Mouse (Mus musculus): ENCODE results near the gene Mpv17l2.
A peak's percentile ranks its signal among the peaks of the same experiment; 100 is the strongest.

The Mpv17l2 gene

GRCm38 (mm10) chr8:70723486-70724210, 37.1 kb downstream of the Mpv17l2 start, which contains the start of gene Pde4c:
Pde4c (plus strand) TSS chr8:70723720.
- DNase-seq (ENCODE audit: low spot score in 2 of 2) = no peak

GRCm38 (mm10) chr8:70721601-70722000, 39.1 kb downstream of the Mpv17l2 start:
- DNase-seq (ENCODE audit: low spot score in 2 of 2) = no peak

GRCm38 (mm10) chr8:70720739-70721138, 40.0 kb downstream of the Mpv17l2 start:
- peak in 1 of 2 experiments; percentile 55 for DNase-seq (ENCODE audit: low spot score in 2 of 2)

GRCm38 (mm10) chr8:70719796-70720270, 40.9 kb downstream of the Mpv17l2 start:
- no peak for DNase-seq (ENCODE audit: low spot score in 2 of 2)

- no peak for DNase-seq (ENCODE audit: low spot score in 2 of 2)
Observed at GRCm38 (mm10) chr8:70718297-70718696, 42.4 kb downstream of the Mpv17l2 start, which contains the start of gene Gm3336. Gm3336 (plus strand) TSS chr8:70718543.

- DNase-seq (ENCODE audit: low spot score in 2 of 2) = no peak
Observed at GRCm38 (mm10) chr8:70716521-70717400, 44.0 kb downstream of the Mpv17l2 start.

- DNase-seq (ENCODE audit: low spot score in 2 of 2) = no peak
Observed at GRCm38 (mm10) chr8:70715086-70715485, 45.7 kb downstream of the Mpv17l2 start.

GRCm38 (mm10) chr8:70713991-70714390, 46.8 kb downstream of the Mpv17l2 start:
- no peak for DNase-seq (ENCODE audit: low spot score in 2 of 2)

- DNase-seq (ENCODE audit: low spot score in 2 of 2) = no peak
Observed at GRCm38 (mm10) chr8:70711041-70711440, 49.7 kb downstream of the Mpv17l2 start.

- DNase-seq (ENCODE audit: low spot score in 2 of 2) = no peak
Observed at GRCm38 (mm10) chr8:70710296-70710695, 50.5 kb downstream of the Mpv17l2 start.

GRCm38 (mm10) chr8:70709794-70710193, 51.0 kb downstream of the Mpv17l2 start:
- no peak for DNase-seq (ENCODE audit: low spot score in 2 of 2)
